Mouse (Mus musculus) midbrain, embryonic 15.5 days (tissue): Measurements from ENCODE around the gene Prl2c2. TPM values are rescaled to one million over a fixed set of nuclear protein-coding genes. Genes with fewer than 3 reads are reported as not detected.
"Not testable (repeated sequence)": the region's sequence is repeated elsewhere in the genome, so short reads cannot be mapped to it uniquely, and the experiment has no call there.

ENCODE experiments used
- ATAC-seq: fragments of 200-750 bp; cut with Nextera tagmentation; replicated peaks from 2 replicates; pipeline ENCODE4 v1.8.0; 2017; ENCODE audit warnings: moderate TSS enrichment
- H3K27ac ChIP-seq: fragments of 300-500 bp; sonication (generic); 2 replicates; pipeline ENCODE4 v1.5.1; 2015; ENCODE audit warnings: mild to moderate bottlenecking, inconsistent platforms
- H3K27me3 ChIP-seq: fragments of 300-500 bp; sonication (generic); replicated peaks from 2 replicates; pipeline ENCODE4 v1.6.1; 2015; ENCODE audit warnings: inconsistent platforms
- H3K36me3 ChIP-seq: fragments of 300-500 bp; sonication (generic); replicated peaks from 2 replicates; pipeline ENCODE4 v1.6.1; 2015; ENCODE audit warnings: inconsistent platforms
- H3K4me1 ChIP-seq: fragments of 300-500 bp; sonication (generic); 2 replicates; pipeline ENCODE4 v1.6.1; 2015; ENCODE audit warnings: inconsistent platforms
- H3K4me2 ChIP-seq: fragments of 300-500 bp; sonication (generic); 2 replicates; pipeline ENCODE4 v1.6.1; 2015; ENCODE audit warnings: inconsistent platforms, mild to moderate bottlenecking, moderate library complexity
- H3K4me3 ChIP-seq: fragments of 300-500 bp; sonication (generic); 2 replicates; pipeline ENCODE4 v1.5.1; 2015; ENCODE audit warnings: mild to moderate bottlenecking, inconsistent platforms
- H3K9ac ChIP-seq: fragments of 300-500 bp; sonication (generic); 2 replicates; pipeline ENCODE4 v1.6.1; 2015; ENCODE audit warnings: mild to moderate bottlenecking, inconsistent platforms
- H3K9me3 ChIP-seq: fragments of 300-500 bp; sonication (generic); 2 replicates; pipeline ENCODE4 v1.6.1; 2016; ENCODE audit warnings: inconsistent platforms
- WGBS: fragments of 180-500 bp; shearing (Covaris S2); methylation state at CpG from one replicate; pipeline ENCODE4 v1.1.7; 2015; ENCODE audit warnings: mixed read lengths; 5-methylcytosine and 5-hydroxymethylcytosine counted together
- polyA plus RNA-seq: library from polyadenylated mRNA; unstranded; fragments of >200 nt; fragmentation: Nextera tagmentation; extraction: Ambion mirVana; gene quantifications from 2 replicates; pipeline ENCODE4 v1.2.1, GENCODE M21; 2015

Gene Prl2c2
- polyA plus RNA-seq = not detected in 2 replicates

DNA sequence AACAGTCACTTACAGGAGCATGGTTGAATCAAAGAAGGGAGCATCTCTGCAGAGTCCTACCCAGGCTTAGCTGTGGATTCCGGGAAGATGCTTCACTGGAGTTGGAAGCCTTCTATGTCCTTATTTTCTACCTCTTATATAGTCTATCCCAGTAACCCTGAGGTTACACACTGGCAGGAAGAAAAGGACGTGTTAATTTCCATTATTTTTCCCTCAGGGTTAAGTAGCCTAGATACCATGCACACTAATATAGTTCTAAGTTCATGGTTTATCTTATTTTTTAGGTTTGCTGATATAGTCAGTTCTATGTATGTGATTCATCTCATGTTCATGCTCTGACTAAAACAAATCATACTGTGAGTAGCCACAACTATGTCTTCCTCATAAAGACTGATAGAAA, at the start of gene Prl2c2:
Gene Prl2c2, minus strand, starts transcription at position 101 of the 400 bp plus-strand sequence.
- not testable (repeated sequence) for H3K36me3 ChIP-seq, H3K27ac ChIP-seq, ATAC-seq, H3K9ac ChIP-seq, H3K9me3 ChIP-seq, H3K4me3 ChIP-seq, H3K4me1 ChIP-seq, H3K27me3 ChIP-seq, H3K4me2 ChIP-seq
- 55% methylated on average over 2 of the region's 2 CpGs for WGBS

DNA sequence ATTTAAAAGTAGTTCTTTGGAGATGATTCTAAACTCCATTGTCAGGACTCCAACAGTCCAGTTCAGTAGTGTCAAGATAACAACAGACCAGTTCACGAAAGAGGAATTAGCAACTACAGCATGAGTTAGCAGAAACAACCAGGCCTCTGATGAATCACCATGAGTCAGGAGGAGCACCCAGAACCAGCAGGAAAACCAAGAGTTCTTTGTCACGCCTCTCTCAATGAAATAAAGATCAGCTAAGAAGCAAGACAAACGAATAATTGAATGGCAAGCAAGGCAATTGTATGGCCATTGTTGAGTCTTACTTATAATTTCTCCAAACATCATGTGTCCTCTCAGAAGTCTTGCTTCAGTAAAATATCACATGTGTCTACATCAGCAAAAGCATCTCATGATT, 20.7 kb upstream of the Prl2c2 start:
- not testable (repeated sequence) for H3K4me1 ChIP-seq, ATAC-seq

DNA sequence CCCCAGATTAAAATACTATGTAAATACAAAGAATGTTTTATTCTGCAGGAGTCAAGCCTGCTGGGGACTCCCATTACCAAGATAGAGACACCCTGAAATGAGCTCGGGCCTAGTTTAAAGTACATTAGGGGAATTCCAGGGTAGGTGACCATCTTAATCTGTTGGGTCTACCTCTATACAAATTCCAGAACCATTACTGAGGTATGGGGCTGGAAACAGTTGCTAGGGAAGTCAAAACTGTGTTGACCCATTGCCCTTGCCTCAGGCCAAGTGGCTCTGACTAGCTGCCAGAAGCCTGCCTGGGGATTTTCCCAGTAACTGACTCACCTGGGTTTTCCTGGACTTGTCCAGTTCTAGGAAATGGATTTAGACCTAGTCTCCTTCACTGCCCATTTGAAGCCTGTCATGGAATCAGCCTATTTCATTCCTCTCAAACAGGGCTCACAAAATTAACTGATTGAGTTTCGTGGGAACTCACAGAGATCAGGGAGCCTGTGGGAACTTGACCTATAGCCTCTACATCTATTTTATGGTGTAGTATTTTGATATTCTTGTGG, 8.9 kb upstream of the Prl2c2 start:
- ATAC-seq, H3K27ac ChIP-seq, H3K27me3 ChIP-seq, H3K9me3 ChIP-seq, H3K4me3 ChIP-seq, H3K4me2 ChIP-seq, H3K9ac ChIP-seq, H3K4me1 ChIP-seq, H3K36me3 ChIP-seq: not testable (repeated sequence)
- 85% methylated on average over 2 of the region's 2 CpGs for WGBS

More for the DNA sequence above, 20.7 kb upstream of the Prl2c2 start:
- not testable (repeated sequence) for H3K36me3 ChIP-seq, H3K4me2 ChIP-seq, H3K27ac ChIP-seq, H3K9me3 ChIP-seq, H3K4me3 ChIP-seq, H3K9ac ChIP-seq, H3K27me3 ChIP-seq
- 75% methylated on average over 3 of the region's 3 CpGs for WGBS

Other genes starting within 250 kb of the Prl2c2 start
- not detected in 2 replicates for gene Prl2c3, start 205.3 kb downstream of the Prl2c2 start, polyA plus RNA-seq
- gene Prl2c5, start 177.3 kb upstream of the Prl2c2 start, polyA plus RNA-seq = not detected in 2 replicates